Mouse (Mus musculus) MEL (cell line): ENCODE measurements around the gene Fam133b. TPM values are rescaled to one million over a fixed set of nuclear protein-coding genes. Genes with fewer than 3 reads are reported as not detected.

Experiments
- DNase-seq: peaks from one replicate; pipeline ENCODE4 v3.0.0; 2011; ENCODE audit warnings: low read depth, low spot score
- H3K27ac ChIP-seq: 2 replicates; pipeline ENCODE4 v1.5.1; 2012; ENCODE audit warnings: low read depth, mild to moderate bottlenecking, control low read depth, low read length, moderate library complexity; ENCODE audit not compliant: control insufficient read depth
- H3K27me3 ChIP-seq, 2 experiments: fragments of 150-350 bp in 1 of 2; sonication (generic) in 1 of 2; 2 replicates each; pipeline ENCODE4 v1.6.1; 2012; ENCODE audit warnings: low read length in 2 of 2, mild to moderate bottlenecking in 2 of 2, improper control_type of control experiment in 1 of 2, moderate library complexity in 1 of 2; ENCODE audit not compliant: insufficient read depth in 2 of 2, control insufficient read depth in 1 of 2
- H3K36me3 ChIP-seq, 2 experiments: 2 replicates each; pipeline ENCODE4 v1.6.1; 2012 to 2014; ENCODE audit warnings: low read length in 2 of 2, improper control_type of control experiment in 1 of 2, inconsistent platforms in 1 of 2, mild to moderate bottlenecking in 1 of 2; ENCODE audit not compliant: insufficient read depth in 2 of 2, control insufficient read depth in 1 of 2
- H3K4me1 ChIP-seq, 2 experiments: fragments of 150-350 bp in 1 of 2; sonication (generic) in 1 of 2; 2 replicates each; pipeline ENCODE4 v1.6.1; 2012; ENCODE audit warnings: low read length in 2 of 2, improper control_type of control experiment in 1 of 2, mild to moderate bottlenecking in 1 of 2; ENCODE audit not compliant: insufficient read depth in 2 of 2, control insufficient read depth in 1 of 2
- H3K4me3 ChIP-seq, 2 experiments: fragments of 150-350 bp in 1 of 2; sonication (generic) in 1 of 2; 2 replicates each; pipeline ENCODE4 v1.5.1; 2012; ENCODE audit warnings: low read depth in 2 of 2, low read length in 2 of 2, mild to moderate bottlenecking in 2 of 2, moderate library complexity in 2 of 2, control low read depth in 1 of 2, improper control_type of control experiment in 1 of 2; ENCODE audit not compliant: control insufficient read depth in 1 of 2, insufficient read depth in 1 of 2
- H3K79me2 ChIP-seq: 2 replicates; pipeline ENCODE4 v1.6.1; 2012; ENCODE audit warnings: mild to moderate bottlenecking, low read length, moderate library complexity; ENCODE audit not compliant: control insufficient read depth, poor library complexity, insufficient read depth
- H3K9ac ChIP-seq: 2 replicates; pipeline ENCODE4 v1.6.1; 2012; ENCODE audit warnings: low read depth, mild to moderate bottlenecking, control low read depth, low read length, moderate library complexity; ENCODE audit not compliant: control insufficient read depth, poor library complexity, severe bottlenecking
- H3K9me3 ChIP-seq: fragments of 150-350 bp; sonication (generic); replicated peaks from 2 replicates; pipeline ENCODE4 v1.6.1; 2012; ENCODE audit warnings: mild to moderate bottlenecking, low read length, improper control_type of control experiment, moderate library complexity; ENCODE audit not compliant: insufficient read depth
- CHD1 ChIP-seq: IDR thresholded peaks from 2 replicates; pipeline ENCODE4 v1.6.1; 2012; ENCODE audit warnings: low read depth, mild to moderate bottlenecking, inconsistent platforms, low read length, improper control_type of control experiment
- CHD2 ChIP-seq: IDR thresholded peaks from 2 replicates; pipeline ENCODE4 v1.6.1; 2011; ENCODE audit warnings: low read length, improper control_type of control experiment
- ELF1 ChIP-seq: IDR thresholded peaks from 2 replicates; pipeline ENCODE4 v1.6.1; 2014; ENCODE audit warnings: low read depth, mild to moderate bottlenecking, inconsistent platforms, low read length, improper control_type of control experiment, moderate library complexity
- MAZ ChIP-seq: IDR thresholded peaks from 2 replicates; pipeline ENCODE4 v1.6.1; 2012; ENCODE audit warnings: low read depth, mild to moderate bottlenecking, inconsistent platforms, low read length, improper control_type of control experiment
- POLR2A ChIP-seq, 2 experiments: IDR thresholded peaks; 2 replicates each; pipeline ENCODE4 v1.6.1; 2011 to 2012; ENCODE audit warnings: low read length in 2 of 2, mild to moderate bottlenecking in 2 of 2, control low read depth in 1 of 2, improper control_type of control experiment in 1 of 2, low read depth in 1 of 2, moderate library complexity in 1 of 2; ENCODE audit not compliant: control insufficient read depth in 1 of 2, insufficient read depth in 1 of 2, poor library complexity in 1 of 2
- POLR2AphosphoS2 ChIP-seq: IDR thresholded peaks from 2 replicates; pipeline ENCODE4 v1.6.1; 2011; ENCODE audit warnings: low read length, improper control_type of control experiment
- POLR2AphosphoS5 ChIP-seq: IDR thresholded peaks from 2 replicates; pipeline ENCODE4 v1.6.1; 2012; ENCODE audit warnings: low read depth, borderline replicate concordance, mild to moderate bottlenecking, inconsistent platforms, low read length, moderate library complexity, mixed read lengths
- RAD21 ChIP-seq: IDR thresholded peaks from 2 replicates; pipeline ENCODE4 v1.6.1; 2011; ENCODE audit warnings: mild to moderate bottlenecking, low read depth, low read length, improper control_type of control experiment
- SIN3A ChIP-seq: IDR thresholded peaks from 2 replicates; pipeline ENCODE4 v1.6.1; 2012; ENCODE audit warnings: low read length, improper control_type of control experiment, inconsistent platforms
- SMC3 ChIP-seq: IDR thresholded peaks from 2 replicates; pipeline ENCODE4 v1.6.1; 2011; ENCODE audit warnings: low read depth, low read length, improper control_type of control experiment
- ZC3H11A ChIP-seq: IDR thresholded peaks from 2 replicates; pipeline ENCODE4 v1.6.1; 2012; ENCODE audit warnings: low read depth, mild to moderate bottlenecking, inconsistent platforms, low read length, improper control_type of control experiment
- ZMIZ1 ChIP-seq: IDR thresholded peaks from 2 replicates; pipeline ENCODE4 v1.6.1; 2012; ENCODE audit warnings: low read depth, mild to moderate bottlenecking, inconsistent platforms, low read length, improper control_type of control experiment, moderate library complexity
- ZNF384 ChIP-seq: IDR thresholded peaks from 2 replicates; pipeline ENCODE4 v1.6.1; 2012; ENCODE audit warnings: low read depth, mild to moderate bottlenecking, inconsistent platforms, low read length, improper control_type of control experiment
- polyA plus RNA-seq, 2 experiments: library from polyadenylated mRNA; stranded (reverse) in 1 of 2; unstranded in 1 of 2; fragments of >175 nt in 1 of 2; fragments of >200 nt in 1 of 2; gene quantifications; 2 replicates each; pipeline versions ENCODE4 v1.2.1 to v1.2.4; 2012; ENCODE audit warnings: low replicate concordance in 2 of 2, low read depth in 1 of 2; ENCODE audit not compliant: insufficient read length in 2 of 2, insufficient read depth in 1 of 2, missing spikeins in 1 of 2
- total RNA-seq: library from RNA; depleted of rRNA; stranded (reverse); fragments of 300-350 nt; gene quantifications from 2 replicates; pipeline ENCODE4 v1.2.3, GENCODE M21; 2012

The Fam133b gene
- total and polyA plus RNA-seq, 3 experiments = 39.4 to 56.0 TPM; not detected in 1

GRCm38 (mm10) chr5:3527041-3527691 is 16.5 kb upstream of the Fam133b start:
- H3K36me3 ChIP-seq = peaks cover 0 to 36% of the 10 kb centered on the region in 2 experiments; a peak in 2 of 4 replicates
- H3K27me3 ChIP-seq = no peaks in the 10 kb centered on the region
- H3K4me3 ChIP-seq = no peak overlapping the region
- no peak for DNase-seq
- no peak overlapping the region for H3K9ac ChIP-seq
- peak; percentile 13; the same call in 1 of the 2 replicates for TF ChIP-seq CHD2
- TF ChIP-seq ZC3H11A = 0 out of 2 replicates have a peak, but pooled peaks have one; percentile 8
- TF ChIP-seq ELF1 = 0 out of 2 replicates have a peak, but pooled peaks have one; percentile 9
- 0 out of 2 replicates have a peak, but pooled peaks have one; percentile 71 for TF ChIP-seq CHD1
- TF ChIP-seq POLR2A (IDR thresholded peaks at IDR 0.05; ENCODE audit: control insufficient read depth in 1 of 2, insufficient read depth in 1 of 2, low read depth in 1 of 2, low read length in 2 of 2, poor library complexity in 1 of 2) = peak in 1 of 2 experiments; percentile 55; a peak in 2 of 4 replicates
- peak; percentile 98 for TF ChIP-seq POLR2AphosphoS2
- TF ChIP-seq RAD21 = no peak
- no peak for TF ChIP-seq POLR2AphosphoS5
- TF ChIP-seq ZMIZ1 = peak; percentile 69
- TF ChIP-seq MAZ = no peak
- peak; percentile 23 for TF ChIP-seq SMC3
- H3K79me2 ChIP-seq = no peaks in the 10 kb centered on the region
- H3K9me3 ChIP-seq = no peaks in the 10 kb centered on the region
- no peaks in the 10 kb centered on the region for H3K4me1 ChIP-seq
- H3K27ac ChIP-seq = no peak overlapping the region

GRCm38 (mm10) chr5:3529585-3530189 is 13.9 kb upstream of the Fam133b start:
- TF ChIP-seq SIN3A = no peak
- peak; percentile 58; the same call in 1 of the 2 replicates for TF ChIP-seq ZNF384
- TF ChIP-seq POLR2A (IDR thresholded peaks at IDR 0.05; ENCODE audit: control insufficient read depth in 1 of 2, insufficient read depth in 1 of 2, low read depth in 1 of 2, low read length in 2 of 2, poor library complexity in 1 of 2) = 0 out of 4 replicates have a peak, but pooled peaks of 1 of the 2 experiments have one; percentile 34
- TF ChIP-seq, all 39 proteins: peak for 2
- no peaks in the 10 kb centered on the region for H3K27me3 ChIP-seq
- peaks cover 0 to 13% of the 10 kb centered on the region in 2 experiments; a peak in 2 of 4 replicates for H3K36me3 ChIP-seq
- no peaks in the 10 kb centered on the region for H3K4me1 ChIP-seq
- no peak overlapping the region for H3K27ac ChIP-seq
- no peak for DNase-seq
- H3K4me3 ChIP-seq = no peak overlapping the region
- no peaks in the 10 kb centered on the region for H3K79me2 ChIP-seq
- no peak overlapping the region for H3K9ac ChIP-seq
- H3K9me3 ChIP-seq = no peaks in the 10 kb centered on the region
